Mouse (Mus musculus) limb, embryonic 11.5 days (tissue): ENCODE data around the gene Kalrn. TPM values are rescaled to one million over a fixed set of nuclear protein-coding genes. Genes with fewer than 3 reads are reported as not detected.

Experiments used
- ATAC-seq: fragments of 200-750 bp; cut with Nextera tagmentation; 2 replicates; pipeline ENCODE4 v1.8.0; 2017; ENCODE audit warnings: low read depth; ENCODE audit not compliant: insufficient number of reproducible peaks, low FRiP score, low TSS enrichment
- DNase-seq: peaks from one replicate; pipeline ENCODE4 v3.0.0-alpha.2; 2015; ENCODE audit warnings: low spot score
- H3K27ac ChIP-seq: fragments of 300-500 bp; sonication (generic); replicated peaks from 2 replicates; pipeline ENCODE4 v1.5.1; 2014; ENCODE audit warnings: low read depth, mild to moderate bottlenecking, low read length
- H3K27me3 ChIP-seq: fragments of 300-500 bp; sonication (generic); 2 replicates; pipeline ENCODE4 v1.6.1; 2014; ENCODE audit warnings: mild to moderate bottlenecking, low read length, mixed read lengths; ENCODE audit not compliant: control insufficient read depth, insufficient read depth
- H3K36me3 ChIP-seq: fragments of 300-500 bp; sonication (generic); 2 replicates; pipeline ENCODE4 v1.6.1; 2014; ENCODE audit warnings: mild to moderate bottlenecking, low read length, moderate library complexity, mixed read lengths; ENCODE audit not compliant: control insufficient read depth, insufficient read depth
- H3K4me1 ChIP-seq: fragments of 300-500 bp; sonication (generic); 2 replicates; pipeline ENCODE4 v1.6.1; 2014; ENCODE audit warnings: low read length, mixed read lengths; ENCODE audit not compliant: control insufficient read depth, insufficient read depth
- H3K4me2 ChIP-seq: fragments of 300-500 bp; sonication (generic); 2 replicates; pipeline ENCODE4 v1.6.1; 2014; ENCODE audit warnings: low read depth, mild to moderate bottlenecking, moderate library complexity; ENCODE audit not compliant: severe bottlenecking
- H3K4me3 ChIP-seq: fragments of 300-500 bp; sonication (generic); 2 replicates; pipeline ENCODE4 v1.5.1; 2014; ENCODE audit warnings: low read depth, low read length
- H3K9ac ChIP-seq: fragments of 300-500 bp; sonication (generic); 2 replicates; pipeline ENCODE4 v1.6.1; 2014; ENCODE audit warnings: mild to moderate bottlenecking, low read length
- H3K9me3 ChIP-seq: fragments of 300-500 bp; sonication (generic); 2 replicates; pipeline ENCODE4 v1.6.1; 2016; ENCODE audit warnings: low read length; ENCODE audit not compliant: control insufficient read depth
- WGBS: fragments of 180-500 bp; shearing (Covaris S2); extraction: QIAGEN DNeasy Blood & Tissue Kit; methylation state at CpG from one replicate; pipeline ENCODE4 v1.1.7; 2014; 5-methylcytosine and 5-hydroxymethylcytosine counted together
- polyA plus RNA-seq: library from polyadenylated mRNA; unstranded; fragments of >200 nt; fragmentation: Nextera tagmentation; extraction: Ambion mirVana; gene quantifications from 2 replicates; pipeline ENCODE4 v1.2.1, GENCODE M21; 2014

Kalrn gene
- polyA plus RNA-seq, 1 experiment from 2014 or later: 11.5 TPM

GRCm38 (mm10) chr16:34320023-34320800 is 253.1 kb downstream of the Kalrn start:
- WGBS: 85% methylated on average over 11 of the region's 11 CpGs
- ATAC-seq: no peak
- Histone ChIP-seq H3K4me2 (no peak overlapping the region), H3K27ac (no peak overlapping the region), H3K27me3 (no peaks in the 10 kb centered on the region), H3K9ac (no peak overlapping the region), H3K9me3 (no peaks in the 10 kb centered on the region), H3K36me3 (no peaks in the 10 kb centered on the region), H3K4me1 (peaks cover 8% of the 10 kb centered on the region; the same call in 1 of the 2 replicates), H3K4me3 (no peak overlapping the region)
- no peak for DNase-seq

- DNase-seq: peak; percentile 33
- peaks cover 8% of the 10 kb centered on the region; the same call in 1 of the 2 replicates for H3K4me1 ChIP-seq
- 7% methylated on average over 3 of the region's 3 CpGs for WGBS
- H3K9me3 ChIP-seq: no peaks in the 10 kb centered on the region
- no peak overlapping the region for H3K4me3 ChIP-seq
- H3K27ac ChIP-seq: no peak overlapping the region
- no peak overlapping the region for H3K9ac ChIP-seq
- no peak overlapping the region for H3K4me2 ChIP-seq
- no peaks in the 10 kb centered on the region for H3K27me3 ChIP-seq
- no peaks in the 10 kb centered on the region for H3K36me3 ChIP-seq
- ATAC-seq: no peak
Measured at GRCm38 (mm10) chr16:34317110-34317509, 256.2 kb downstream of the Kalrn start.

- 37% methylated on average over 10 of the region's 10 CpGs for WGBS
- no peak for ATAC-seq
Measured at GRCm38 (mm10) chr16:34316253-34316652, 257.1 kb downstream of the Kalrn start.

GRCm38 (mm10) chr16:34314071-34314470 is 259.3 kb downstream of the Kalrn start:
- Histone ChIP-seq H3K36me3 (no peaks in the 10 kb centered on the region), H3K9ac (no peak overlapping the region), H3K27me3 (no peaks in the 10 kb centered on the region), H3K4me1 (peaks cover 8% of the 10 kb centered on the region; the same call in 1 of the 2 replicates), H3K4me2 (no peak overlapping the region), H3K4me3 (no peak overlapping the region), H3K27ac (no peak overlapping the region), H3K9me3 (no peaks in the 10 kb centered on the region)
- 91% methylated on average over 10 of the region's 10 CpGs for WGBS
- ATAC-seq (no peak), DNase-seq (no peak)

More at GRCm38 (mm10) chr16:34316253-34316652, 257.1 kb downstream of the Kalrn start:
- Histone ChIP-seq H3K4me2 (no peak overlapping the region), H3K4me3 (no peak overlapping the region), H3K27ac (no peak overlapping the region), H3K4me1 (peaks cover 8% of the 10 kb centered on the region; the same call in 1 of the 2 replicates), H3K9ac (no peak overlapping the region), H3K9me3 (no peaks in the 10 kb centered on the region), H3K36me3 (no peaks in the 10 kb centered on the region), H3K27me3 (no peaks in the 10 kb centered on the region)
- DNase-seq: no peak

- no peaks in the 10 kb centered on the region for H3K36me3 ChIP-seq
- no peak overlapping the region for H3K27ac ChIP-seq
- no peaks in the 10 kb centered on the region for H3K9me3 ChIP-seq
- ATAC-seq (no peak), DNase-seq (no peak)
- no peak overlapping the region for H3K4me3 ChIP-seq
- H3K4me2 ChIP-seq: no peak overlapping the region
- no peaks in the 10 kb centered on the region for H3K27me3 ChIP-seq
- no peak overlapping the region for H3K9ac ChIP-seq
- peaks cover 4% of the 10 kb centered on the region; the same call in 1 of the 2 replicates for H3K4me1 ChIP-seq
- whole genome bisulfite sequencing: 94% methylated on average over 1 of the region's 1 CpGs
Measured at GRCm38 (mm10) chr16:34311577-34311976, 261.8 kb downstream of the Kalrn start.

DNA sequence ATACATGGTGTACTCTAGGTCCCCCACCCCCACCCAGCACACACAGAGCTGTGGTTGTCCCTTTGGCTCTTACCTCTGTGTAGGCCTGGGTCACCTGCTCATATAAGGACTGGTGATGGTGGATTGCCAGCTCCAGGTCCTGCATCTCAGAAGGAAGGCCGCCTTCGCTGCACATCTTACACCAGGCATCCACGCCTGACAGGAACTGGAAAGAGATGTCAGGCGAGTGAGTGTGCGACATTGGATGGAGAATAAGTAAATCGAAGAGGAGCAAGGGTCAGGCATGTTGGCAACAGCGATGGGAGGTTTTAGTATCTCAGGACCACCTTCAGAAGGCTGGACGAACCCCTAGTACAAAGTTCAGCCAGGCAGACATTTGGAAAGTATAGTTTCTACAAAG is 263.0 kb downstream of the Kalrn start:
- WGBS: 94% methylated on average over 8 of the region's 8 CpGs
- Histone ChIP-seq H3K27me3 (no peaks in the 10 kb centered on the region), H3K36me3 (no peaks in the 10 kb centered on the region), H3K9me3 (no peaks in the 10 kb centered on the region), H3K9ac (no peak overlapping the region), H3K27ac (no peak overlapping the region), H3K4me2 (no peak overlapping the region), H3K4me1 (no peaks in the 10 kb centered on the region), H3K4me3 (no peak overlapping the region)
- ATAC-seq (no peak), DNase-seq (no peak)

GRCm38 (mm10) chr16:34308324-34308723 is 265.0 kb downstream of the Kalrn start:
- ATAC-seq: no peak
- Histone ChIP-seq H3K9me3 (no peaks in the 10 kb centered on the region), H3K36me3 (no peaks in the 10 kb centered on the region), H3K4me1 (no peaks in the 10 kb centered on the region), H3K27ac (no peak overlapping the region), H3K27me3 (no peaks in the 10 kb centered on the region), H3K4me3 (no peak overlapping the region), H3K9ac (no peak overlapping the region), H3K4me2 (no peak overlapping the region)
- WGBS: 91% methylated on average over 1 of the region's 1 CpGs
- DNase-seq: no peak

- DNase-seq (no peak), ATAC-seq (no peak)
- 70% methylated on average over 9 of the region's 9 CpGs for WGBS
- Histone ChIP-seq H3K4me2 (no peak overlapping the region), H3K4me1 (no peaks in the 10 kb centered on the region), H3K36me3 (no peaks in the 10 kb centered on the region), H3K27ac (no peak overlapping the region), H3K4me3 (no peak overlapping the region), H3K9ac (no peak overlapping the region), H3K9me3 (no peaks in the 10 kb centered on the region), H3K27me3 (no peaks in the 10 kb centered on the region)
Measured at GRCm38 (mm10) chr16:34307458-34307857, 265.9 kb downstream of the Kalrn start.
